Mouse (Mus musculus) retina, adult 2 months (tissue): ENCODE measurements around the gene Gm8334.
"Not testable (repeated sequence)": the region's sequence is repeated elsewhere in the genome, so short reads cannot be mapped to it uniquely, and the experiment has no call there.

ENCODE experiments used
- DNase-seq: peaks from one replicate; pipeline ENCODE4 v3.0.0-alpha.2; 2012; ENCODE audit warnings: low read depth, low spot score

Gene Gm8334

GRCm38 (mm10) chrX:148615053-148615452, at the start of gene Gm8334:
TSS of gene Gm8334 (minus strand) at chrX:148615153.
- DNase-seq, result not testable (repeated sequence)

GRCm38 (mm10) chrX:148663298-148663697, 48.3 kb upstream of the Gm8334 start, which contains the start of gene Gm15127:
TSS of gene Gm15127 (plus strand) at chrX:148663598.
- not testable (repeated sequence) for DNase-seq
